Mouse (Mus musculus): ENCODE results near the gene Srpx.

Gene Srpx

DNA sequence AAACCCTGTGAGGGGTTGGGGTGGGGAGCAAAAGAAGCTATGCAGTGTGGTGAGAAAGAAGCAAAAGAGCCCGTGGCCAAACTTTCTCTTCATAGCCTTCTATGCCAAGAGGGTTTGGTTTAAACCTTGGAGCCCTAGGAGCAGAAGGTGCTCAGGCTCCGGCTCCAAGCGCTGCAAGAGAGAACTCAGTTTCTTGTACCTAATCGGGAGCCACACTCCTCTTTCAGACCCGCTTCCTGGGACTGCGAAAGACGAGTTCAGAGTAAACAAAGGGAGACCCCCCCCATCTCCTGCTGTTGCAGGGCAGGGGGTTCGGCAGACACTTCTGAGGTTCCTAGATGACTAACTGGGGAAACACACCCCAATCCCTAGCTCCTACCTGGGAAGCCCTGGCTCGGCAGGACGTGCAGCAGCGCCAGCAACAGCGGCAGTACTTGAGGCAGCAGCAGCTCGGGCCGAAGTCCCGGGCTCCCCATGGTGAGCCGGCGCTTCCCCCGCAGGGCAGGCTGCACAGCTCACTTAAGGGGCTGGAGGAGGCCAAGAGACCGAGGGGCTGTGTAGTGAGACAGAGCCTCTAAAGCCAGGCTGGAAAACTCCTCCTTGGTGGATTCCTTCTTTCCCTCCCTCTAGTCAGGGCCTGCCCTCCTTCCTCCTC lies at the start of gene Srpx:
Gene Srpx, minus strand, starts transcription at position 645 of the 655 bp plus-strand sequence.
- in situ Hi-C loops (cut with MboI; ENCODE audit: low sequenced_read_pairs): no loop called here

DNA sequence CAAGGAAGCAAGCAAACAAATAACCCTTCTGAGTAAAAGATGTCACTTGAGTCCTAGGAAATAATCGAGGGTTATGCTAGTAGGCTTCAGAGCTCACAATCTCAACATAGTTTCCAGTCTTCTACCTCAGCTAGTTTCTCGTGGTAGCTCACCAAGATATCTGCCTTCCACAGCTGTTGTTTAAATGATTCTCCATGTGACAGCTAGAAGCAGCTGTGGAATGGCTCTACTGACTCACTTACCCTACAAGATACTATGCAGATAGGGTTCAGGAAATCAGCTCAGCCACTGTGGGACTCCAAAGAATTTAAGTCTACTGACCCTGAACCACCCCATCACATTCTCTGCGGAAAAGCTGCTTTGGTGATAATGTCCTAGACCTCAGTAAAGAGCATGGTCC lies 34.9 kb upstream of the Srpx start:
- in situ Hi-C loops (cut with MboI; ENCODE audit: low sequenced_read_pairs): no loop called here

DNA sequence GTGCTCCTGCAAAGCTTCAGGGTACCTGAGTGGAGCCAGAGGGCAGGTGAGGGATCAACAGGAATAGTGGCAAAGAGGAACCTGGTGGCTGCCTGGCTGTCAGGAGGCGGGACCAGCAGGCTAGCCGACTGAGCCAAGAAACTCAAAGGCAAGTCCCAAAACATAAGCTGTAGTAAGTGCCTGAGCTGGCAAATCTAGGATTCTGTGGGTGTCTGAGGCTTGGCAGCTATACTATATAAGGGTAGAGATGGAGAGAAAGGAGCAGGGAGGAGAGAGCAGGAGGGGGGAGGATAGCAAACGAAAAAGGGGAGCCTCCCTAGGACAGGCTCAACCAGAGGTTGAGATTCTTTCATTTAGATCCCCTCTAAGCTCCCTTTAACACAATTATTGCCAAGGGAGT lies 1.7 kb downstream of the Srpx start:
- in situ Hi-C loops (cut with MboI; ENCODE audit: low sequenced_read_pairs): no loop called here

DNA sequence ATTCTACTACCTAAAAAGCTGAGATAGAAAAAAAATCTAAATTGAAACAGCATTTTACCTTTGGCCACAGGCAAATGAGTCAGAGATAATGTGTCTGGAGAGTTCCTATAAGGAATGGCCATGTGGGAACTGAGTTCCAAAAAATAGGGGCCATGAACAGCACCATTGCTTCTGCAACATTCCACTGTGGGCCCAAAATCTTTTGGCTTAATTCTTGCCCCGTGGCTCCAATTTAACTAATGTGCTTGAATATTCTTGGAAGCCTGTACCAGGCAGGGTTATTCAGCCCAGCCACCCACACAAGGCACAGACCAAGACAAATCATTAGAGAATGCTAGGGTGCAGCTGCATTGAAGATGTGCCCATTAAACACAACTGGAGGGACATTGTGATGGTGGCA lies 6.8 kb downstream of the Srpx start:
- in situ Hi-C loops (cut with MboI; ENCODE audit: low sequenced_read_pairs): no loop called here

DNA sequence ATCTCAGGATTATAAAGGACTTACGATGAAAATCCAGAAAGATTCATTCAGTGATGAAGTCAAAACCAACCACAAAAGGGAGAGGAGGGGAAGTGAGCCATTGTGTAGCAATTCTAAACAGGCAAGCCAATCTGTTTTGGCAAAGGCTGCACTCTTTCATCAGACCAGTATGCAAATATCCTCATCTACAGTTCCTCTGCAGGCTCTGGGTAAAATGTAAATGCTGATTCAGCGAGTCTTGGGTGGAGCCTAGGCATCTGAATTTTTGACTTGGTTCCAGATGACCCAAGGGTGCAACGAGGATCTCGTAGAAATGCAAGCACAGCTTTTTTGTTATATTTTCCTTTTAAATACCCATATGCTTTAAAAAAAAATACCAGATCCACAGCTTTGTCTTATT lies 9.0 kb downstream of the Srpx start:
- in situ Hi-C loops (cut with MboI; ENCODE audit: low sequenced_read_pairs): no loop called here

DNA sequence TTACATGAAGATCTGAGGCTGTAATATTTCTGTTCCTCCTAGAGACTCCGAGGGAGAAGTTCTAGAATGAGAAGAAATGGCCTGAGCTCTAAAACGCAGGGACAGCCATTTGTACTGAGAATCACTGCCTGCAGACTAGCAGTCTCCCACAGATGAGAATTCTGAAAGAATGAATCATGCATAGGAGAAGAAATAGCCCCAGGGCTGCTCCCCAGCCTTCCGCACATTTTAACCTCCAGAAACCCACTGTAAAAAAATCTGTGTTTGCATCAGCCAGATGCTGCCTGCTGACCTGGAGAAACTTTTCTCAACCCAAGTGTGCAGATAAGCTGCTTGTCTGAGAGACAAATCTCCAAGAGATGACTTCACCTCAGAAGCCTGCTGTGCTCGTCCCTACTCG lies 12.0 kb downstream of the Srpx start:
- in situ Hi-C loops (cut with MboI; ENCODE audit: low sequenced_read_pairs): no loop called here

DNA sequence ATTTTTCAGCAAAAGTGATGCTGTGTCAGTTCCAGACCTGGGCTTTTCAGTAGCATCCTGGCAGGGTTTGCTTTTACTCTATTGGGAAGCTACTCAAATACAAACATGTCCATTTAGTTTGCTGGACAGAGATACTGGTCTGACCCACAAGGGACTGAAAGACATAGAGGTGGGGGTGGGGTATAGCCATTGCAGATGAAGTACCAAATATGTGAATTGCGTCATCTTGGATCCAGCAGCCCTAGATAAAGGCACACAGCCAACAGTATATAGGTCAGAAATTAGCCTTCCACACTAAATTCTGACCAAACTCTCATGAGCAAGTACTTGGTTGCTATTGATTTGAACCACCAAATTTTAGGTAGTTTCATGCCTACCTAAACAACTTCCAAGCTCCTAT lies 14.8 kb downstream of the Srpx start:
- in situ Hi-C loops (cut with MboI; ENCODE audit: low sequenced_read_pairs): no loop called here

DNA sequence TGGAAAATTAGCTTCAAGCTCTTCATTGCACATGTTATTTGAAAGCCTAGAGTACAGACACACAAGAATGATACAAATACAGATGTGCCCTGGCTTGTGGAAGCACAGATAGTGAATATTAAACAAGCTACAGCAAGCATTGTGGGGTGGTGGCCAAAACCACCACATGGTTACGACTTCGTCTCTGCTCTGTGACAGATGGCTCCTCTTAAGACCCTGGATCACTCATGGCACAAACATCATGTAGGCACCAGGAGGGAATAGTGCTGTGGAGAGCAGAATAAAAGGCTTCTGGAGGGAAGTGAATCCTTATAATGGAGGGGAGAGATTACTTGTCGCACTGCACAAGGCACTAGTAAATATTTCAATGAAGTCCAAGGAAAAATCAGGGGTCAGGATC lies 21.7 kb downstream of the Srpx start:
- in situ Hi-C loops (cut with MboI; ENCODE audit: low sequenced_read_pairs): no loop called here

DNA sequence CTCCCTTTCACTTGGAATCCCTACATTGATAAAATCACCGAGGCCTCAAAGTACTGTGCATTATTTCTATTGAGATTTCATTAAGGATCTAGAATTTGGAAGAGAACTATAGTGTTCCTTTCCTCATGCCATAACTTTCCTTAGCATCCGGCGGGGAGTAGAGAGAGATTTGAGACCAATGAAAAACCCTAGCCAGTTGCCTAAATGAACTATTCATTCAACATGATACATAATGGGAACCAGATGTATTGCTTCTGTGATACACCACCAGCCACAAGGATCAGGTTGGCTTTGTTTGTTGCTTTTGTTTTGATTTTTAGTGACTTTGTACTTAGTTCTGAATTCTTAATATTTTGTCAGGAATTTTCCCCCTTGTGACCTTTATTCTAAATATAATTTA lies 37.1 kb downstream of the Srpx start:
- in situ Hi-C loops (cut with MboI; ENCODE audit: low sequenced_read_pairs): no loop called here

DNA sequence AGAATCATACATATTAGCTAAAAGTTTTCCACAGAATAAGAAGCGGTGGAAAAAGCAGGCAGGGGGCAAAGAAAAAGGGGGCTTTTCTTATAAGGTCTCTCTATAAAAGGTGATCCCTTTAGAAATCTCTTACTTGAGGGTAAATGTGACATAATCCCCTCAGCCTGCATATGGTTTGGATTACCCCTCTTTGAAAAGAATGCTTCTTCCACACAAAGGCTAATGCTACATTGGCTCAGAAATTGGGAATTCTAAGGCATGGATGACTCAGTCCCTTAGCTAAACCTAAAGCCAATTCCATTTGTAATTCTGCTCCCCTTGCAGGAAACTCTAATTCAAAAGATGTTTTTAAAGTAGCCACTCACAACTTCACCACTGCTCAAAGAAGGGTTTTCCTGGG lies 37.5 kb downstream of the Srpx start:
- in situ Hi-C loops (cut with MboI; ENCODE audit: low sequenced_read_pairs): no loop called here

DNA sequence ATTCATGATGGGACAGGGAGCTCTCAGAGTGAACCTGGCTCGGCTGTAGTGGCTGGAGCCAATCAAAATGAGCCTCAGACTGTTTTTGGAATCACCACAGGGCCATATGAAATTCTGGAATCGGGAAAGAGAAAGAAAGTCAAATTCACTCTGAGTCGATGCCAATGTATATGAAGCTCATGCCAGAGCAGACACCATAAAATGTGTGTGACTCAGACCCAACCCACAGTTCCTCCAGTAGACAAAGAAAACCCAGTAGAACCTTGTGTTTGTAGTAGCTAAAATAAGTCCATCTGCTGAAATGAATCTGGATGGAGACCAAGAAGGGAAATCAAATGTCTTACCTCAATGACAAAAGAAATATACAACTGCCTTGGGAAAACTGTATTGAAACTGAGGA lies 43.5 kb downstream of the Srpx start:
- in situ Hi-C loops (cut with MboI; ENCODE audit: low sequenced_read_pairs): no loop called here

DNA sequence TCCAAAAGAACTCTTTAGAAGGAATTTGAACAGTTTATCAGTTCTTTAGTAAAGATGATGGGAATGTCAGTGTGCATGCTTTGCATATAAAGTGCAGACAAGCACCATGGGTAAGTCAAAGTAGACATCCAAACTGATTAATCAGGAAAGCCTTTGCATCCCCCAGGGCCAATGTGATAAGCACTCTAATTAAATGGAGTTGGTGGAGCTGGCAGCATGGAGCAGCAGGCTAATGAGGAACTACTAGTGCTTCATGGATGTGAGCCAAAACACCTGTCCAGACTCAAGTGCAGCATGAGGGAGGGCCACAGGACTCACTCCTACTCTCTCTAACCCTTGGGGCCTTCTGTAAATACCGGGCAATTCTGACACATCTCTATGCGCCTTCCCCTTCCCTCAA lies 46.0 kb downstream of the Srpx start:
- in situ Hi-C loops (cut with MboI; ENCODE audit: low sequenced_read_pairs): no loop called here

DNA sequence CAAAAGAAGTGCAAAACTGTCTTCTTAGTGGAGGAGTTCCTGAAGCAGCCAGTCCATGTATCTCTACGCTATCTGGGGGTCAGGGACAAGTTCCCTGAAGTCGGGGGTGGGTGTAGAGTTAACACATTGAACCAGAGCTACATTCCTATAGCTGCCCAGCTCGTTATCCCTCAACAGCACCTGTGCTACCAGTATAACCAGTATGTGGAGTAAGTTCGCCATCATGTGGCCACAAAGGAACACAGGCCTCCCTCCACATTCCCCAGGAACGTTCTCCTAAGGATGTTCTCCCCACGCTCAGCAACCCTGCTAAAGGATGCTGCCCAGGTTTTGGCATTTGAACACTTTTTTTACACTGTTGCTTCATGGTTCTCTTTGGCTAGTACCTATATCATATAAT lies 46.8 kb downstream of the Srpx start:
- in situ Hi-C loops (cut with MboI; ENCODE audit: low sequenced_read_pairs): no loop called here

DNA sequence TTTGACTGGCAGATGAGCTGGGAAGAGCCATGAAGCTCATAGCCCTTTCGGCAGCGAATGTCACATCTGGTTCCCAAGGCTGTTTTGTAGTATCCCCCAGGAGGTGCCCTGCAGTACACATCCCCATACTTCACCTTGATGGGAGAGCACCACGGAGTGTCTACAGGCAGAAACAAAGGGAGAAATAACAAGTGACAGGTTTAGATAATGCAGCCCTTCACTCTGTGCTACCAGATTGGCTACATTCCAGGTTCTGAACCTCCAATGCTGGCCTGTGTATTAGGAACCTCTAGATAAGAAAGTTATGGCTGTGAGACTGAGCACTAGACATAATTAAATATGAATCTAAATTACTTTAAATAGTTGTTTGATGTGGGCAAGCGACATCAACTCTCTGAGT lies 48.1 kb downstream of the Srpx start:
- in situ Hi-C loops (cut with MboI; ENCODE audit: low sequenced_read_pairs): no loop called here

DNA sequence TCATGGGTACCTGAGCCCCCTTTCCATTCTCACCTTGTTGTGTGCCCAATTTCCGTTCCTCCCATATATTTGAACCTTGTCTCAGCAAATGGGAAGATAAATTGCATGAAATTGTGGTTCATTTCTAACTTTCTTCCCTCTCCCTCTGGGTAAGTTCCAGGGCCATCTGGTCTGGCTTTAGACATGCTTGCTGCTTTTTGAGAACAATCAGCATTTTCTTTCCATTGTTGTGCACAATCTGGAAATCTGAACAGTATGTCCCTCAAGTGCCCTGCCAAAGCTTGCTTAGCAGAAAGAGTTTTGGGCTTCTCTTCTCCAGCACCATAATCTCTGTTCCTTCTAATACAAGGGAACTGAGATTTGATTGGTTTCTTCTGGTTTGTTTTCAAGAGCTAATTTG lies 53.7 kb downstream of the Srpx start:
- in situ Hi-C loops (cut with MboI; ENCODE audit: low sequenced_read_pairs): no loop called here

DNA sequence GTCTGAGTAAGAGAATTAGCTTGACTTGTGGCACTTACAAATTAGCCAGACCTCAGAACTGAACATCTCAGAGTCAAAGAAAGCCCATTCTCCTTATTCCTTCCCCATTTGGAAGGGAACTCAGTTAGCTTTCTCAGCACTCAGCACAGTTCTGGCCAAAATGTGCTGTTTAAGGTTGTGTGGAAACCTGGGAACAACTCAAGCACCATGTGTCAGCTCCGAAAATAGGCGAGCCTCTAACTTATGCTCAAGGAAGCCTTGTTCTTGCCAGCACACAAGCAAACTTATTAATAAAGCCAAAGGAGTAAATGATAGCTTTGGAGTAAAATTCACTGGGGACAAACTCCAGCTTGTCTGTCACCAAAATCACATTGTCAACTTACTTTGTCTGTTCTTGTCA lies 54.1 kb downstream of the Srpx start:
- in situ Hi-C loops (cut with MboI; ENCODE audit: low sequenced_read_pairs): no loop called here

DNA sequence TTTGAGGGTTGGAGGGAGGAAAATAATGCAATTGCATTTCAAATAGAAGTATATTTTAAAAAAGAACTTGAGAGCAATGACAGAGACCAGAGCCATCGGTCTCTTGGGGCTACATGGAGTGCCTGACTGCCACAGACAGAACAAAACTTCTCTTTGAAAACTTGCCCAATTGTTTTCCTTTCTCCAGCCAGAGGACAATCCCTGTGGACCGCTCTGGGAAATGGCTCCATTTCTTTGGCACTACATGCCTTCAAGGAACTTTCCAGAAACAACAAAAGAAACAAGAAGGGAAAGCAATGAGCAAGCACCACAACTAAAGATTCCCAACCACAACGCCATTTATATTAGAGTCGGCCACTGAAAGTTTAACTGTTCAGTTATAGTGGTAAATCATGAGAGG lies 55.3 kb downstream of the Srpx start:
- in situ Hi-C loops (cut with MboI; ENCODE audit: low sequenced_read_pairs): no loop called here

DNA sequence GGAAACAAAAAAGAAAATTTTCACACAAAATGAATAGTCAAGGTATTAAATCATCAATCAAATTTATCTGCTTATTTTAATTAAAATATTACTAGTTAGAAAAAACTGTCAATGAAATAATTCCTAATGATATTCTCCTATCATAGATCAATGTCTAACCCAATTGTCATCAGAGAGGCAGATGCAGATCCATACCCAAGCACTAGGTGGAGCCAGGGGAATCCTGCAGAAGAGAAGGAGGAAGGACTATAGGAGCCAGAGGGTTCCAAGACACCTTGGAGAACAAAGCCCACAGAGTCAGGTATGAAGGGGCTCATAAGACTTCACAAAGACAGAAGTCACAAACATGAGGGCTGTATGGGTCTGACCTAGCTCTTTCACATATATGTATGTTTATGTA lies 82.8 kb downstream of the Srpx start:
- in situ Hi-C loops (cut with MboI; ENCODE audit: low sequenced_read_pairs): no loop called here

DNA sequence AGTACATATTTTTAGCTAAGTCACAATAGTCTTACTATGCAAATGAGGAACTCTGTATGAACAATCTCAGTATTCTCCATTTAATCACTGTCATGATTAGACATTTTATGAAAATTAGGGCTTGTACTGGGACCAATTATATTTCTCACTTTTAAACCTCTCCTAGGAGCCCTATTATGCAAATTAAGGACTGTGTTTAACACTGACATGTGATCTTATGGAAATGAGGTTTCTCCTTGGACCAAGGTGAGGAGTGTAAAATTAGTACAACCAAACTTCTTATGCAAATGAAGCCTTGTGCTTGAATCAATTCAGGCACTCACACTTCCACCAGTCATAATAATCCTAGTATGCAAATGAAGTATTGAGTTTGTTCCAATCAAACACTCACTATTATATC lies 107.3 kb downstream of the Srpx start:
- in situ Hi-C loops (cut with MboI; ENCODE audit: low sequenced_read_pairs): no loop called here

DNA sequence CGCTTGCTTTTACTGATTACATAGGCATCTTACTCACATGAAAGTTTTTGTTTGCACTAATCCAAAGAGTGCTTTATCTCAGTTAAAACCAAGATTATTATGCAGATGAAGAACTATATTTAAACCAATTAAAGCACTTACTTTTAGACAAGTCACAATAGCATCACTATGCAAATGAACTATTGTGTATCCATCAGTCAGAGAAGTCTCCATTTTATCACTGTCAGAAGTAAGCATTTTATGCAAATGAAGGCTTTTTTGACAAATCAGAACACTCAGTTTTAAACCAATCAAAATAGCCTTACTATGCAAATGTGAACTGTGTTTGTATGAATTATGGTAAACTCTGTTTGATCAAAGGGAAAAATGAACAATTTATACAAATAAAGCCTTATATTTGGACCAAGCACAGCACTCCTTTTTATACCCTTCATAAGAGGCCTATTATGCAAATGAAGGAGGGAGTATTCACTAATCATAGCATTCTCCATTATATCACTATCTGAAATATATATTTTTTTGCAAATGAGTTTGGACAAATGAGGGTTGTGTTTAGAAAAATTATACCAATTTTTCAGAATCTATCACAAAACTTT lies 109.7 kb downstream of the Srpx start:
- in situ Hi-C loops (cut with MboI; ENCODE audit: low sequenced_read_pairs): no loop called here

DNA sequence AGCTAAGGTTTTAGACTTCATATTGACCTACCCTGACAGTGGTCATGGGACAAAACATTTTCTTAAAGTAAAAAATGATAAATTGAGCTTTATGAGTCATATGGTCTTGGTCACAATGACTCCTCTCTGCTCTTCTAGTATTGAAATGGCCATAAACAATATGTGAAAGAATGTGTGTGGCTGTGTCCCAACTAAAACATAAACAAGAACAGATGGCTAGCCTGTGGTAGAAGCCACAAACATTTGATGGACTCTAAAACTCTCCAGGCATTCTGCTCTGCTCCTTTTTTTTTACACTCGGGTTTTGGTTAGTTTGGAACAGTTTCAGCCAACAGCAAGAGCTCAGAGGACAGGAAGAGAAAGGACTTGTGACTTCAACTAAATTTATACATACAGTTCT lies 111.6 kb downstream of the Srpx start:
- in situ Hi-C loops (cut with MboI; ENCODE audit: low sequenced_read_pairs): no loop called here

DNA sequence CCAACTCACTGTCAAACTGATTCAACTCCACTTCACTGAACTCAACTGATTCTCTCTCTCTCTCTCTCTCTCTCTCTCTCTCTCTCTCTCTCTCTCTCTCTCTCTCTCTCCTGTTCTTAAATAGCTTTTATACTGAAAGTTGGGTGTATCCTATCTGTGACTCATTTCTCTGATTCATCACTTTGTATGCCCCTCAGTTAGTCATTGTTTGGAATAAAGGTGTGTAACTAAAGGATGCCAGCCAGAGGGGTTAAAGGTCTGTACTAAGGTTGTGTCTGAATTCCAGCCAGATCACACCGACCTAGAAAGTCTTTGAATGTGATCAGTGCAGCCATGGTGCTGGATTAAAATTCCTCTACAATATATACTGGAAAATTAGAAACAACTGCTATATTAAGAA lies 116.8 kb downstream of the Srpx start:
- in situ Hi-C loops (cut with MboI; ENCODE audit: low sequenced_read_pairs): no loop called here
